Mouse (Mus musculus) thymus, postnatal 4 days (tissue): ENCODE data around the gene Gm37419.

Experiments
- DNase-seq: peaks from one replicate; pipeline ENCODE4 v3.0.0; 2021

The Gm37419 gene

DNA sequence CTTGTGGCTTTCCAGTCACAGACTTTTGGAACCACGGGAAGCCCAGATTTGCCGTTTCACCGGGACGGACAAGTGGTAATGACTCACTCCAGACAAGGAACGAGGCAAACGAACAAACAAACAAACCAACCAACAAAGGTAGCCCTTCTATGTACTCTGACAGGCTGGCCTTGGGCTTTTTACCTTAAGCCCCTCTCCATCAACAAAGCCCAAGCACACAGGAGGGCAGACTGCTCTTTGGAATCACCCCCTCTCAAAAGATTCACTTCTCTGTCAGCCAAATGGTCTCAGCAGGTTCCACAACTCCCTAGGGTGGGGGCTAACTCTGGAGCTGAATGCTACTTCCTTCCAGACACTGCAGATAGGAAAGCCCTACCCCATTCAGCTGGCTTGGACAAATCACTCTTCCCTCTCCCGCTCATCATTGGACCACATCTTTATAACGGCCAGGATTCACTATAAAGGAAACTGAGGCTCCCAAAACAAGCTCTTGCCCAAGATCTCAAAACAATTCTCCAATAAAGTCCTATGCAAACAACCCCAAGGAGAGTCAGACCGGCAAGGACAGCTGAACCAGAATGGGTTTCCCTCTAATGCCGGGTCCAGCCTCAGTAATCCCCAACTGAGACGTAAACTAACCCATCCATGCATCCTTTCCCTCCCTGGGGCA lies 7.9 kb upstream of the Gm37419 start:
- no peak for DNase-seq

DNA sequence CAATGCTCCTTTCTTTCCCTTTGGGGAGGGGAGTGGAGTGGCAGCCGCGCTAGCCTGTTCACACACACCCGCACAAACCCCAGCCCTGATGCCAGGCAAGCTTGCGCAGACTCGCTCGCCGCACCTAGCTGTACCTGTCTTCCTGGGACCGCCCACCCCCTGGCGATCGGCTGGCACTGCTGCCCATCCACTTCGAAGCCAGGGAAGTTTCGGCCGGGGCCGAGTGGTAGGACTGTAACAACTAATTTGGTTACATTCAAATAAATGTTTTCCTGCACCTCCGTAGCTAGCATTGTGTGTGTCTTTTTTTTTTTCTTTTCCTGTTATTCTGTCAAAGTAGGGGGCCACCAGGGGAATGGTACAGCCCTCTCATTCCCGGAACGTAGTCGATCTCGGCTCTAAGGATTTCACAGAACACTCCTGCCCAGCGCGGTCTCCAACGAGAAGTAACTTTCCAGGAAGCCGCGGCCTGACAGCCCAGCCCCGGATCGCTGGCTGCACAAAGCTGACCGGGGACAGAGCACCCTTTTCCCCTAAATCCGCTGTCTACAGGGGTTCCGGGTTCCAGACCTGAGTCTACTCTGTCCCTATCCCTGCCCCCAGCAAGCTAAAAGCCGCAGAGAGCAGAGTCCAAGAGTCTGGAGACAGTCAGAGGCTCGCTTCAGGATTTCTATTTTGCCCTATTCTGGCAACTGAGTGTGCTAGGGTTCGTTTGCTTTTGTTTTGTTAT lies 7.1 kb upstream of the Gm37419 start:
- DNase-seq, result peak; percentile 56

DNA sequence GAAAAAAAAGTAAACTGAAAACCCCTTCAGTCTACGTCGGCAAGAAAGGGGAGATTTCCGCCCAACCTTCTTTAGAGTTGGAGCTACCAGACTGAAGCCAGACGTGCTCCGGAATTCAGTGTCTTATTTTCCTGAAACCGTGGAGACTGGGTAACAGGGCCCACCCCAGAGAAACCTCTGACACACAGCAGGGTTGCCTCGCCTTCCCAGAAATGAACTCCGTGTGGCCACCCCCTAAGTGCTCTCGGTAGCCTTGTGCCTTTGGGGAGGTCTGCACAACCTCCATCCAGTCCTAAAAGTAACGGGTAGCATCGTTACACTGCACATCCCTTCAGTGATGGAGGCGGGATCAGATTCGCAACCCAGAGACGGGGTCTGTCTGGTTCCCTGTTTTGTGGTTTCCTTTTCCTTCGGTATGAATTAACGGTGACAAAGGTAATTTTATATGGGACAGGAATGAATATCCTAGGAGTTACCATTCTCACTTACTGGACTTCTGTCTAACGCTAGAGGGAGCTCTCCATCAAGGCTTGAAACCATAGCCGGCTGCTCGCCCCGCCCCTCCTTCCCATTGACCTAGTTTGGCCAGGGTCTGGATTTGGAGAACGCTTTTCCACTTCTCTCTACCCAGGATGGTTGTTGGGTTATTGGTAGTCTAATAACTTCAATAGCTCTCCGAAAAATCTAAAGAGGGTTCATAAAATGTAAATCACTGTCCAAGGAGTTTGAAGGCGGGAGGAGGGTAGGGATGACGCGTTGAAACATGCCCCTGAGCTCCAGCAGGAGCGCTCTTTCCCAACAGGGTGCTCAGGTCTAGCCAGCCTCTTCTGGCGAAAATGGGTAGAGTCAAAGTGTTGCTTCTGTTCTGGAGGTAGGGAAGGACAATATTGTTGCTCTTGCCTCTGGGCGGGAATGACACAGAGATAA lies 6.1 kb upstream of the Gm37419 start:
- DNase-seq, result peak; percentile 78

DNA sequence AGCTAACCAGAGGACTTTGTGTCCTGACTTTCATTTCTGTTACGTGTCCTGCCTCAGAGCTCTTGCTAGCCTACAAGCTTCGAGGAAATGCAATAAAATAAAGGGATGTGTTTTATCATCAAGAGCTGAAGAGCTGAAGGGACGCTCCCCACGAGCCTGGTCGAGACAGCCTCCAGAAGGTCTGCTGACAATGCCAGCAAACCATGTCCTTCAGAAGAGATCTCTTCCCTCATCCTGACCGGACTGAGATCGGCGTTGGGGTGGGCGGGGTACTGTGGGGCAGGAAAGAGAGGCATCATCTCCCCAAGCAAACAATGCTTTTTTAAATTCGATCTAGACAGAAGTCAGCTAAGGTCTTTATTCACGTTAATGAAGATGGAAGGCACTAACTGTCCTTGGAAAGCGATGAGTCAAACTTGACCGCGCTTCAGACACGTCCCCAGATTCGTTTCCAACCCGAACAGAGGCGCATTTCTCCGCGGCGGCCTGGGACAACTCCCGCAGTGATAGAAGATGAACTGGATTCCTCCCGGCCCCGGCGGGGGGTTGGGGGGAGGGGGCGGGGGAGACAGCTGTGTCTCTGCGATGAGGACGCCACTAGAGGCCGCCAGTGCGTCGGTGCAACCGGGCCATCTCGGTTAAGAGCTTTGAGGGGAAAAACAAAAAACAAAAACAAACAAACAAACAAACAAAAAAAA lies 5.2 kb upstream of the Gm37419 start:
- DNase-seq, result peak; percentile 94

DNA sequence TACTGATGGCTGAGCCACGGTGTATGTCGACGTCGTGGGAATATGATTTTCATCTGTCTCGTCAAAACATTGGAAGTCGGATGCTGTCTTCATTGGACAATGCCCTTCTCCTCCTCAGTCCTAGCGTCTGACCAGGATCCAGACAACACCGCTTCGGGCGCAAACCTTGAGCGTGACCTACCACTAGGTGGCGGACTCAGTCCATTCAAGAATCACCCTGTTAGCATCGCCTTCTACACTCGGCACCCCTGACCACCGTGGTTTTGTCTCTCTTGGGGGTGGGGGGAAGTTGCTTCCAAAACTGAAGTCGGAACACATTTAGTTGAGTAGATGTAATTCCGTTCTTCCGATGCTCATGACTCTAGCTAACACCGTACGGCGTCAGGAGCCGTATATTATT lies 4.1 kb upstream of the Gm37419 start:
- DNase-seq, result peak; percentile 93

DNA sequence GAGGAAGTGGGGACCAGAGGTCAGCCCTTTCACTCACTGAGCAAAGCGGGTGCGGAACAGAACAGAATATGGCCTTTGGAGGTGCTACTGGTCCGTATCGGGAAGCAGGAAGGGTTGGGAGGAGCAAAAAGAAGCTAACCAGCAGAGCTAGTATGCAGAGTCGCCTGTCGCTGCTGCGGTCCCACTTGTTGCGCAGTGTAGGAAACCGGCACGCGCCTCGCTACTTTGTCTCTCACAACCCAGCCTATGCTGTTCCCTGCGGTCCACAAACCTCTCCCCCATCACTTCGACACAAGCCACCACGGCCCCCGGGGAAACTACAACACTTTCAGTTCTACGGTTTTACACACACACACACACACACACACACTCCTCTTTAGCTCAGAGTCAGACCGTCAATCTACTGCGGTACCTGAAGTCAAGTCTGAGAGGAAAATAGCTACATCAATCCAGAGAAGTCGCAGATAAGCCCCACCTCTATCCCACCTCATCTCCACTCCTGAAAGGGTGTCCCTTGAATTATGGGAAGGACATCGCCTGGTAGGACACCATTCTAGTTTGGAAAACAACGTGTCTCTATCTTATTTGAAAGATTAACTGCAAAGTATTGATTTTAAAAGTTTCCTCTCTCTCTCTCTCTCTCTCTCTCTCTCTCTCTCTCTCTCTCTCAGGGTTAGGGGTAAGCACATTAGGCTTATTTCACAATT lies 3.4 kb upstream of the Gm37419 start:
- peak; percentile 77 for DNase-seq

DNA sequence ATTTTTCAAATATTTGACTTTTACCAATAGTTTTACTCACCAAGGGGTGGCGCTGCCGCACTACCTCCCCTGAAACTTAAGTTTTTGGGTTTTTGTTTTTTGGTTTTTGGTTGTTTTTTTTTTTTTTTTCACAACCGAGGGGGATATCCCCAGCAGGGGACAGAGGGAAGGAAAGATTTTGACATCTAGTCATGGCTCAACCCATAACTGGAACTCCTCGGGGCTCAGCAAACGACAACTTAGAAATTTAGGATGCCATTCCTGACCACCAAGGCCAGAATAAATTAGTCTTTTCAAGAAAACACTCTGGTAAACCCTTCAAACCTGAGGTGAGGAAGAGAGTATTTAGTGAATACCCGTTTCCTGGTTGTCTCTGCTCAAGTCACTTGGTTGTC lies 2.8 kb upstream of the Gm37419 start:
- peak; percentile 88 for DNase-seq

DNA sequence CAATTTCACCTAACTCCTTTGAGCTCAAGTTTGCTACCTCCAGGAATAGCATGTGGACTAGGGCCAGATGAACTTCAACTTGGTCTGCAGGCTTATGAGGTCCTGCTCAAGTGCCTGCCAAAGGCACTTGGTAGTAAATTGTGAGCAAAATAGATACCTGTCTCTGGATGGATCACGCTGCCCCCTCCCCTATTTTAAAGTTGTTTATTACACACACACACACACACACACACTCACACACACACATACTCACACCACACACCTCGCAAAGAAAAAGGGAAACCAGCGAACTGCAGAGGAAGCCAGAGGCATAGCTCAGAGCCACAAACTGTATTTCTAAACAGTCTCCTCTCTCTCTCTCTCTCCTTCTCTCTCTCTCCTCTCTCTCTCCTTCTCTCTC lies 2.1 kb upstream of the Gm37419 start:
- peak; percentile 48 for DNase-seq

DNA sequence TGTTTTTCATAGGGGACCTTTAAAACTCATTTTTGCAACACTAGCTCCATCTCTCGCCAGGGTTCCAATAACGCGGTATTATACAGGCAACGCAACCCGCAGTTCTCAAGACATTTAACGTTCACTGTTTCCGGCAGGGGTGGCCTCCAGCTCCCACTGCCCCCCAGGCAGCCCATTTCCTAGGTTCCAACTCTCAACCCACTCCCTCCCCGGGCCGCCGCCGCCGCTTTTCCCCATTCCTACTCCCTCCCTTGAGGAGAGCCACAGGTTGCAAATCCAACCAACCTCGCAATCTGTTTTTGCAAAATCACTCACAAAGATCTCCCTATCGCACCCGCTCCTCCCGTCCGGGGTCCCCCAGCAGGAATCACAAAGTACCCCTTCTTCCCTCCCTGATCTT lies 1.4 kb upstream of the Gm37419 start:
- DNase-seq, result peak; percentile 71

DNA sequence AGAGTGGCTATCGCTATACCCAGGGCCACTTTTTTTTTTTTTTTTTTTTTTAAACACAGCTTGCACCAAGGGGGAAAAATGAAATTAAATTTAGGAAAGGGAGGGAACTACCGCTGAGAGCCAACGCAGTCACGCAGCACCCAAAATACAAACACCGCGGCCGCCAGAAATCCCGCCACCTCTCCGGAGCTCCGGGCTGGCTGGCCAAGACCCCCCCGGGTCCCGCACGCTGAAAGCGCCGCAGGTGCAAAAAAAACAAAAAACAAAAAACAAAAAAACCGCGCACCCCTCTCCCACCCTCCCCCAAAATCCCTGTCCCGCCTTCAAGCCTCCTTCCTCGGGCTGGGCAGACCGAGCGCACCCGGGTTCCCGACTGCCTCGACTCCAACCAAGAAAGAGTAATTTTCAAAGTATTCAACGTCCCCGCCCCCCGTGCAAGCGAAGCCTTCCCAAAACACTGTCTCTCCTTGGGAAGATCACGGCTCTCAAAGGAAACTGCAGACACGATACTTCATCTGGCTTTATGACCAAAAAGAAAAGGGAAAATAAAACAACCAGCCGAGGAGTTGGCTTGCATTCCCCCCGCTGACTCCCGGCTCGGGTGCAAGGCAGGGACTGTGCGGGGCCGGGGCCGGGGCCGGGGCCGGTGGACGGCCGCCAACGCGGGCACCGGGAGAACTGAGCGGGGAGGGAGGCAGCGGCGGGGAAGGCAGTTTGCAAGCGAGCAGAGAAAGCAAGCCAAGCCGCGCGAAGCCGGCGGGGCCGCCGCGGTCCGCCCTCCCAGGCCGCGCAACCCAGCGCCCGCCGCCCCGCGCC lies 733 bp upstream of the Gm37419 start:
- peak; percentile 77 for DNase-seq

DNA sequence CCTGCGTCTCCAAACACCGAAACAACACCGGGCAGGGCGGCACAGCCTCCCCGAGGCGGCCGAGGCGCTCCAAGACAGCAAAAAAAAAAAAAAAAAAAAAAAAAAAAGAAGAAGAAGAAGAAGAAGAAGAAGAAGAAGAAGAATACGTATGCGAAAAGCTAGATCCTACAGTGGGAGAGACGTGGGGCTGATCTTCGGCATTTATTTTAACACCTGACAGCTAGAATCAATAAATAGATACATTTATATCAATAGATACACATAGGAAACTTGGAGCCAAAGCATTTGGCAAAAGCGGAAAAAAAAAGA lies 171 bp upstream of the Gm37419 start:
- no peak for DNase-seq

DNA sequence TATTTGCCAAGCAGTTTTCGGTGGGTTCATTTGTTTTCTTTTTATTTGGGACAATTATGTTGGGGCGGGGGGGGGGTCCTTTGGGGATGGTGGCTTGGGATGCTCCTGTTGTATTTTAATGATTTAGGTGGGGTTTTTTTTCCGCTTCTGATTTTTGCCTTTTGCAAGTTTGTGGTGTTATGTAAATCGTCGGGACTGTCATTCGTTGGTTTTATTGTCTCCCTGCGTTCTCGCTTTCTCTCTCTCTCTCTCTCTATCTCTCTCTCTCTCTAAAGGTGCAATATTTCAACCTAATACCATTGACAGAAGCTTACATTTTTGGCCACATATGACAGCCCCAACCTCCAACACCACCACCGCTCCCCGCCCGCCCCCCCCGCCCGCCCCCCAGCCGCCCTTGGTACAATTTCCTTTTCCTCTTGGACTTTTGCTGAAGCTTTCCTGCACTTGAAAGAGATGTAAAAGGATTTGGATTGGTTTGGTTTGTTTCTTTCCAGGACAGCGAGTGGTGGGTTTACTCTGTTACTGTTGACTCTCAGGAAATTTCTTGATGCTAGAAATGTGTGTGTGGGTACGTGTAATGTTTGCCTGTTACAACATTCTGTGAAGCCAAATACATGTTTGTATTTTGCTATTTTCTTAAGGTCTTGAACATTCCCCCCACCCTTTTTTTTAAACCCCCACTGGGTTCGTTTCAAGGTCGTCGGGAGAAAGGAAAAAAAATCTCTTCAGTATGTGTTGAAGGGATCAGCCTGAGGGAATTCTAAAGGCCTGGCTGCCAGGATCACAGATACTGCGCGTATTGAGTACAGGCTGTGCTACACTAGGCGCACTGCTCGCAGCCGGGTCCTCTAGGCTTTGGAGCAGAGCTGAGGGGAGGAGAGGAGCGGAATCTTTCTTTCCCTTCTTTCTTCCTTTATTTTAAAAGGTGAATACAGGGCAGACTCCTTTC lies 1.2 kb downstream of the Gm37419 start:
- DNase-seq, result peak; percentile 58

DNA sequence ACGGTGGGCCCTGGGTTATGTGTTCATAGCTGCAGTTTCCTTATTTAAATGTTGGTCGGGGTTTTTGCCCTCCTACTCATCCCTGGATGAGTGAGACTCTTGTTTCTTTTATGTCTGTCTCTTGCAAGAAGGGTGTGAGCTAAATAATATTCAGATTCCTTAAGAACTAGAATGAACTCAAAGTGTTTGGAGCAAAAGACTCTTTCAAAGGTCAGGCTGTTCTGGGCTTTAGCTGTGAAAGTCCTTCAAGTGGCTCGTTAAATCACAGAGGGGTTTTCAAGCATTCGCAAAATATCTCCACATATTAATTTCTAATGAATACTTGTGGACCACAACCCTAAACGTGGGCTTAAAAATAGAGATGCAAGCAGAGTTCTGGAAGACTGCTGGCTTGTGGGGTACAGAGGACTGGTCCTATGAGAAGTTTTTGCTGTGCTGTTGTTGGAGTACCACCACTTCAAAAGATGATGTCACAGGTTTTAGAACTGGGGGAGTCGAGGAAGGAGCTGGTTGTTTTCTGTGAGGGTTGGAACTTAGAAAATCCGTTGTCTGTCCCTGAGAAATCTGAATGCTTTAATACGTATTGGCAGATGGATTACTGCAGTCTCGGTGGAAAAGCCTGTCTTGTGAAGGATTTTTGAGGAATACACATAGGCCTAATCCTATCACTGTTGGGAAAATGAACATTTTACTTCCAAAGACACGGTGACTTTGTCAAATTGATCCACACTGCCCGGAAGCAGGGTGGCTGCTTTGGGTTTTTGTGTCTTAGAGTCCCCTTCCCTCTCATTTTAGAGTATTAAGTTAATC lies 2.1 kb downstream of the Gm37419 start:
- DNase-seq, result peak; percentile 13

DNA sequence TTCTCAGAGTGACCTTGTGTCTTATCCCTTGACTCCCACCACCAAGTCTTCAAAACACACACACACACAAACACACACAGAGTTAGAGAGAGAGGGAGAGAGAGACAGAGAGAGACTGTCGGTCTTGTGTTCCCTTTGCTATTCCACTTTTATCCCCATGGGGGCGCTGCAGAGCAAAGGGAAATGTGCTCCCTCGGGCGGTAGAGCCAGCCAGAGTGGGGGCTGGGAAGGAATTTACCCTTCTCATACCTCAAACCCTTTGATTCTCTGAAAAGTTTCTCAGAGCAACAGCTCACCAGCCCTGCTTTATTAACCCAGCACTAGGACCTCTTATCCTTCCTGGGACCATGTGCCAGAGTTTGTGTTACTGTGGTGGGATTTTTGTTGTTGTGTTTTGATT lies 2.9 kb downstream of the Gm37419 start:
- peak; percentile 98 for DNase-seq

DNA sequence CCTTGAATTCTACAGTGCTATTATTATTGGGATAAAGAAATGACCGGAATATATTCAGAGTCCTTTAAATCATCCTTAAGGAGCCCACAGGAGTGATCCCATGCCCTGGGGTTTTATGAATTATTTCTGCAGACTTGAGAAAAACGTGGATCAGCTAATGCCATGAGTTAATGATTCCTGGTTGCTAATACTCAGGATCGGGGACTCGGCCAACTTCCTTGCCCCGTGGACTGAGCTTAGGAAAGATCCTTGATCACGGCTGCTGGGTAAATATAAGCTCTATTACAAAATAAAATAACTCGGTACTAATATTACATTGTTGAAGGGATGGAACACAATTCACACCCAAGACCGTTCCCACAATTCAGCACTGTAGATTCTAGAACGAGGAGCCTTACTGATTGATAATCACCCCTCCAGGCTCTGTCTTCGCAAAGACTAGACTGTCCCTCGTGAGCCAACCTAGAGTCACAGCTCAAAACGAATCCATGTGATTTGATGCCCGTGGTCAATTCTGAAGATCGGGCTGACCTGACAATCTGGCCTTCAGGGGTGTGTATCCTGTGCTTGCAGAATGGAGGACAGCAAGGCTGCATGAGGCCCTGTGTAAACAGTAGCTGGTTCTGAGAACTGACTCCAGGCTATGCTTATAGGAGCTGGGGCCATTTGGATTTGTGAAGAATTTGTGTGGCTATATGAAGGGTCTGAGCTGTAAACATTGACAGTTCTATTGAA lies 3.7 kb downstream of the Gm37419 start:
- DNase-seq, result peak; percentile 20

DNA sequence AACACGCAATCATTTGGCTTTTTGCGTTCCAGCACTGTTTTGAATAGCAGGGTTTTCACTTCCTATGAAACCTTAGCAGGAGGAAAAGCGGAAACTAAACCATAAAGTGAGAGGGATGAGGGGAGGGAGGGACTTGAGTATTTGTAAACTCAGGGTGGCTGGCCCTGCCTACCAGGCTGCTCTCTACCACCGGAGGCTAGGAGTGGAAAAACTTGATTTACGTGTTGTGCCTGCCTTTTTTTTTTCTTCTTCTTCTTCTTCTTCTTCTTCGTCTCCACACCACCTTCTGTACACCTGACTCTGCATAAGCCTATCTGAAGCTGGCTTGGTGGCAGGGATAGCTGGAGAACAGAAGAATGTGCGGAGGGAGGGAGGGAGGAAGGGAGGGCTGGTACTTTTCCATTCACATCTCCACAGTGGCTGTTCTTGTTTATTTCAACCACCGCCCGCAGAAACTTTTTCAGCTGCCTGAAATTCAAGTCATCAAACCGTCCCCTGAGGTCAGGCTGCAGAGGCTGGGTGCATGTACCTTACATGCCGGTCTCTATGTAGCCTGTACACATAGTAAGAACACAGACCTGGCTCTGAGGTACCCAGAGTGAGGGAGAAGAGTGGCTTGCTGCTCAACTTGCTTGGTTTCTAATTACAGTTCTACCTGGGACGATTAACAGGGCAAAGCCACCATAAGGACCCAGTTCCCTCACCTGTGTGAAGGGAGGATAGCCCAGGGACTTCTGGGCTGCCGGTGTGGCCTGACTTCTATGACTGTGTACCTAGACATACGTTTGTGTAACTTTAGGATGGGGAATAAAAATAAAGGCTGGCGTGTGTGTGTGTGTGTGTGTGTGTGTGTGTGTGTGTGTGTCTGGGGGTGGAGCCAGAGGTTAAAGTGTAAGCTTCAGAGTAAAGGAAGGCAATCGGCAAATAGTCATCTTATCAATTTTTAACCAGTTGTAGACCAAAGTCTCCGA lies 5.4 kb downstream of the Gm37419 start:
- DNase-seq, result peak; percentile 12

DNA sequence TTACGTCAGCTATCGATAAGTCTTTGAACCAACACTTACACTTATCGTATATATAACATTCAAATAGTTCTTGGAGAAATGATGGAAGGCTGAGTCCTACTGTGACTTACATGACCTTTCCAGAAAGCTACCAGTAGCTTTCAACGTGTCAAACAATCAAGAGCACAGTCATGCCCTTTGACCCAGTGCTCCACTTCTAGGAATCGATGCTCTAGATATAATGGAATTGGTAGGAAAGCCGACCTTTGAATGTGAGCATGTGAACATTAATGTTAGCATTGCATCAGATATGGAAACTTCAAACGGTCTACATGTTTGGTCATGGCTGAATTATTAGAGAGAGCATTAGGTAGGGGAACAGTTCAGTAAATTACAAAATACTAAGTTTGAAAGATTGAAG lies 8.1 kb downstream of the Gm37419 start:
- no peak for DNase-seq

DNA sequence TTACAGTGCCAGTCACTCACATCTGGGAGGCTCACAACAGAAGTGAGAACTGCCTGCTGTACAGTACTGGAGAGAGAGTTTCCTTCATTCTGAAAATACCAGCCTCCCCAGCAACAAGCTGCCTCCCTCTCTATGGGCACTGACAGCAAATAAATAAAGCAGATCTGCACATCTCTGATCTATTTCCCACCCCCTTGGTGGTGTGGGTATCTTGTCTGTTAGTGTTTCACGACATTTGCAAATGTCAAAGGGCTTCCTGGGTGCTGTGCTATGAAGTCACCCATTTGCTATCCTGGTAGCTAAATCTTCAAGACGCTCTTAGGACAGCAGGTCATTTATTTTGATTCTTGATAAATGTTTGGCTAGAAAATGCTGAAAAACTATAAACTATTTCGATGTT lies 8.9 kb downstream of the Gm37419 start:
- peak; percentile 6 for DNase-seq
